Mouse (Mus musculus) stomach, postnatal 0 days (tissue): ENCODE results near the gene Gm17727. TPM values are rescaled to one million over a fixed set of nuclear protein-coding genes. Genes with fewer than 3 reads are reported as not detected.
"Not testable (repeated sequence)": the region's sequence is repeated elsewhere in the genome, so short reads cannot be mapped to it uniquely, and the experiment has no call there.

ENCODE experiments used
- ATAC-seq: fragments of 200-750 bp; cut with Nextera tagmentation; 2 replicates; pipeline ENCODE4 v1.8.0; 2017; ENCODE audit not compliant: low FRiP score, low TSS enrichment
- DNase-seq: peaks from one replicate; pipeline ENCODE4 v3.0.0-alpha.2; 2016; ENCODE audit warnings: low spot score
- H3K27ac ChIP-seq: fragments of 300-500 bp; sonication (generic); replicated peaks from 2 replicates; pipeline ENCODE4 v1.5.1; 2014; ENCODE audit warnings: mild to moderate bottlenecking, control low read depth
- H3K27me3 ChIP-seq: fragments of 300-500 bp; sonication (generic); 2 replicates; pipeline ENCODE4 v1.6.1; 2014; ENCODE audit warnings: low read length; ENCODE audit not compliant: control insufficient read depth, insufficient read depth
- H3K36me3 ChIP-seq: fragments of 300-500 bp; sonication (generic); 2 replicates; pipeline ENCODE4 v1.6.1; 2014; ENCODE audit warnings: low read length, mixed read lengths; ENCODE audit not compliant: control insufficient read depth, insufficient read depth
- H3K4me1 ChIP-seq: fragments of 300-500 bp; sonication (generic); replicated peaks from 2 replicates; pipeline ENCODE4 v1.6.1; 2014; ENCODE audit warnings: antibody characterized with exemption; ENCODE audit not compliant: control insufficient read depth, insufficient read depth
- H3K4me2 ChIP-seq: fragments of 300-500 bp; sonication (generic); replicated peaks from 2 replicates; pipeline ENCODE4 v1.6.1; 2014; ENCODE audit warnings: low read depth, mild to moderate bottlenecking, control low read depth, moderate library complexity
- H3K4me3 ChIP-seq: fragments of 300-500 bp; sonication (generic); 2 replicates; pipeline ENCODE4 v1.5.1; 2014; ENCODE audit warnings: low read depth, low read length, control low read depth
- H3K9ac ChIP-seq: fragments of 300-500 bp; sonication (generic); 2 replicates; pipeline ENCODE4 v1.6.1; 2014; ENCODE audit warnings: mild to moderate bottlenecking, low read length, control low read depth, mixed read lengths
- H3K9me3 ChIP-seq: fragments of 300-500 bp; sonication (generic); 2 replicates; pipeline ENCODE4 v1.6.1; 2016; ENCODE audit warnings: low read length; ENCODE audit not compliant: control insufficient read depth
- CTCF ChIP-seq: IDR thresholded peaks from 2 replicates; pipeline ENCODE4 v1.5.1; 2016; ENCODE audit warnings: antibody characterized with exemption, low read depth, mild to moderate bottlenecking, moderate library complexity
- EP300 ChIP-seq: optimal IDR thresholded peaks from 2 replicates; pipeline ENCODE3; 2016; ENCODE audit warnings: antibody characterized with exemption
- WGBS: fragments of 180-500 bp; shearing (Covaris S2); extraction: QIAGEN DNeasy Blood & Tissue Kit; methylation state at CpG from one replicate; pipeline ENCODE4 v1.1.7; 2014; 5-methylcytosine and 5-hydroxymethylcytosine counted together
- polyA plus RNA-seq: library from polyadenylated mRNA; unstranded; fragments of >200 nt; fragmentation: Nextera tagmentation; extraction: Ambion mirVana; gene quantifications from 2 replicates; pipeline ENCODE4 v1.2.1, GENCODE M21; 2015

Gene Gm17727
- polyA plus RNA-seq: not detected in 2 replicates

DNA sequence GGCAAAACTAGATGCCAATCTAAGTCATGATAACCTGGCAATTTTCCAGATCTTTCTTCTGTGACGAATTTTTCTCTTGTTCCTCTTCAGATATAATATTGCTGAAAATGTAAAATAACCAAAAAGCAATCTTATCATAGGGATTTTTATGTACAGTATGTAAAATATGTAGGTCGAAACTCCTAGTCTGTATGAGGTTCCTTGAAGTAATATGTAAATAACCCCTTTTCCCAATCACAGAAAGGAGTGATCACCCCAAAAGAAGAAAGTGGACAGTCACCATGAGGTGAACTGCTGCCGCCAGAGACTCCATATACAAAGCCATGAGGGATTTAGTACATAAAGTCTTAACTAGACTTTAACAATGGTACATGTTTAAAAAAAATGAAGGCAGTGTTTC, at the start of gene Gm17727:
Gene Gm17727, minus strand, starts transcription at position 101 of the 400 bp plus-strand sequence.
- no peaks in the 10 kb centered on the region for H3K9me3 ChIP-seq
- H3K9ac ChIP-seq: no peak within 1 kb of the TSS
- 60% methylated on average over 3 of the region's 3 CpGs for WGBS
- H3K4me2 ChIP-seq: no peak within 1 kb of the TSS
- H3K4me1 ChIP-seq: no peaks in the 10 kb centered on the region
- H3K36me3 ChIP-seq: no peaks in the 10 kb centered on the region
- DNase-seq (no peak), ATAC-seq (no peak)
- no peak within 1 kb of the TSS for H3K27ac ChIP-seq
- H3K27me3 ChIP-seq: no peaks in the 10 kb centered on the region
- TF ChIP-seq EP300 (no peak), CTCF (no peak)
- H3K4me3 ChIP-seq: no peak within 1 kb of the TSS

GRCm38 (mm10) chr9:35817881-35818280, 40.0 kb upstream of the Gm17727 start:
- H3K9ac ChIP-seq, ATAC-seq: not testable (repeated sequence)
- WGBS: 92% methylated on average over 15 of the region's 15 CpGs

DNA sequence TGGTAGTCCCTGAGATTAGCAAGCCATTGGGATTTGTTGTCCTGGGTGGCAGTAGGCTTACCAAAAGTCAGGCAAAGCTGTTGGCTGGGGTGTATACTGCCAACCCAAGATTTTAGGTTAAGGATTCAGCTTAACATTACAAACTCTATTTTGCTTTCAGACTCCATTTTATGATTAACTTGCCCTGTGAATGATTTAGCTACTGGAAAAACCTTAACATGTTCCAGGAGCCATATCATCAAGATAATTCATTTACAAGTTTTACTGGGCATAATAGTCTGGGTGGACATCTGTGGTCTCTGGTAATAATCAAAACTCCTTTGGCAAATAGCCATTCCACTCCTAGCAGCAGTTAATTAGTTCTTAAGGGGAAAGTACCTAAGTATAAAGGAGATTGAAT, 20.2 kb upstream of the Gm17727 start:
- DNase-seq (no peak), ATAC-seq (no peak)
- TF ChIP-seq EP300 (no peak), CTCF (no peak)
- Histone ChIP-seq H3K27ac (no peak overlapping the region), H3K27me3 (no peaks in the 10 kb centered on the region), H3K36me3 (no peaks in the 10 kb centered on the region), H3K4me3 (no peak overlapping the region), H3K9me3 (no peaks in the 10 kb centered on the region), H3K4me2 (no peak overlapping the region), H3K9ac (no peak overlapping the region), H3K4me1 (no peaks in the 10 kb centered on the region)

More at GRCm38 (mm10) chr9:35817881-35818280, 40.0 kb upstream of the Gm17727 start:
- H3K4me1 ChIP-seq, H3K4me3 ChIP-seq, H3K27ac ChIP-seq, H3K36me3 ChIP-seq, H3K27me3 ChIP-seq, H3K4me2 ChIP-seq, DNase-seq, H3K9me3 ChIP-seq: not testable (repeated sequence)

DNA sequence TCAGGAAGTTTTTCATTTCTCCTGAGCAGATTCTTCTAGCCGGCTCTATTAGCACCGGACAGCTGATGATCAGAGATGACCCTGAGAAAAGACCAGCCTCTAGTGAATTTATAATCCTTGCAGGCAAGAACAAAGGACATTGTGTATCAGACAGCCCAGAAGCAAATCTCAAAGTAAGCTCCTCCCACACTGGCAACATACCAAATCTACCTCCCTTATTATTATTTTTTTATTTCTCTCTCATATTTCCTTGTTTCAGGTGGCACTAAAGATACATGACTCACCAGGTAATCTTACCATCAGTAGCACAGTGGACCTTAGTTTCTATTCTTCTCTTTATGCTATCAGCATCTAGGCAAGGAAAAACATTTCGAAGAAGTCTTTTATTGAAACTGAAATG, 12.1 kb upstream of the Gm17727 start, which contains the start of the genes Gm27235 and D730048I06Rik:
Gene Gm27235, minus strand, starts transcription at position 101 of the 400 bp plus-strand sequence.
Gene D730048I06Rik, minus strand, starts transcription at position 112 of the 400 bp plus-strand sequence.
- Histone ChIP-seq H3K4me1 (no peaks in the 10 kb centered on the region), H3K27ac (no peak within 1 kb of the TSS), H3K4me2 (no peak within 1 kb of the TSS), H3K36me3 (no peaks in the 10 kb centered on the region), H3K27me3 (no peaks in the 10 kb centered on the region), H3K9me3 (no peaks in the 10 kb centered on the region), H3K9ac (no peak within 1 kb of the TSS), H3K4me3 (no peak within 1 kb of the TSS)
- DNase-seq (no peak), ATAC-seq (no peak)
- TF ChIP-seq EP300 (no peak), CTCF (no peak)
- WGBS: 89% methylated on average over 3 of the region's 3 CpGs

DNA sequence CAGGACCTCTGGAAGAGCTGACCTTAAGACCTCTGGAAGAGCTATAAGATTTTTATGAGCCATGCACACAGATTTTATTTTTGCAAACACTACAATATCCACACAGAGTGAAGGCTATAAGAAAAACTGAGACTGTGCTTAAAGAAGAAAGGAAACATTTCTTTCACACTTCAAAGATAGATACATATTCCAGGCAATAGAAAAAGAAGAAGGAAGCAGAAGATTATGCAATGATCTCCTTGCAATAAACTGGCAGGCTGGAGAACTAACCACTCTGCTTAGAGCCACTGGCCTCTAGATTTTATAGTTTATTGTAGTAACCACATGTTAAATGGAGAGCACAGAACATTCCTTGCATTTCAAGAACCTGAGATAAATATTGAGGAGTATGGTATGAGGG, 21.1 kb downstream of the Gm17727 start:
- H3K36me3 ChIP-seq: no peaks in the 10 kb centered on the region
- no peak overlapping the region for H3K4me2 ChIP-seq
- ATAC-seq (no peak), DNase-seq (no peak)
- no peak overlapping the region for H3K27ac ChIP-seq
- H3K9me3 ChIP-seq: no peaks in the 10 kb centered on the region
- H3K4me3 ChIP-seq: no peak overlapping the region
- no peaks in the 10 kb centered on the region for H3K27me3 ChIP-seq
- no peaks in the 10 kb centered on the region for H3K4me1 ChIP-seq
- TF ChIP-seq CTCF (no peak), EP300 (no peak)
- no peak overlapping the region for H3K9ac ChIP-seq

- Histone ChIP-seq H3K9ac (no peak within 1 kb of the TSS), H3K4me2 (no peak within 1 kb of the TSS), H3K27me3 (no peaks in the 10 kb centered on the region), H3K27ac (no peak within 1 kb of the TSS), H3K4me3 (no peak within 1 kb of the TSS), H3K9me3 (no peaks in the 10 kb centered on the region), H3K36me3 (no peaks in the 10 kb centered on the region), H3K4me1 (no peaks in the 10 kb centered on the region)
- ATAC-seq (no peak), DNase-seq (no peak)
- TF ChIP-seq EP300 (no peak), CTCF (no peak)
Observed at GRCm38 (mm10) chr9:35740749-35741148, 37.2 kb downstream of the Gm17727 start, which contains the start of gene Gm17677. Gene Gm17677, plus strand, starts transcription at chr9:35741049.

Other genes with a start within 250 kb of the Gm17727 start
- 0.38 and 0.50 TPM in 2 replicates for gene Ddx25, start 219.6 kb downstream of the Gm17727 start, polyA plus RNA-seq
- 7.9 and 9.3 TPM in 2 replicates for gene Pus3, start 219.5 kb downstream of the Gm17727 start, polyA plus RNA-seq
- gene Pate2, start 207.8 kb downstream of the Gm17727 start, polyA plus RNA-seq: 0.19 and 0.31 TPM in 2 replicates
- gene Hyls1, start 207.7 kb downstream of the Gm17727 start, polyA plus RNA-seq: 4.1 and 4.7 TPM in 2 replicates
- gene Pate4, start 166.2 kb downstream of the Gm17727 start, polyA plus RNA-seq: not detected in 2 replicates
- gene Pate3, start 129.9 kb downstream of the Gm17727 start, polyA plus RNA-seq: not detected in 2 replicates
- gene Pate1, start 90.7 kb downstream of the Gm17727 start, polyA plus RNA-seq: not detected in 2 replicates
- not detected in 2 replicates for gene Gm17677, start 37.1 kb downstream of the Gm17727 start, polyA plus RNA-seq
- not detected in 2 replicates for gene Gm27235, start 12.0 kb upstream of the Gm17727 start, polyA plus RNA-seq
- gene D730048I06Rik, start 12.0 kb upstream of the Gm17727 start, polyA plus RNA-seq: not detected in 2 replicates
- gene 9230110F15Rik, start 66.0 kb upstream of the Gm17727 start, polyA plus RNA-seq: not detected in 2 replicates
- gene 9230113P08Rik, start 130.3 kb upstream of the Gm17727 start, polyA plus RNA-seq: not detected in 2 replicates